Mouse (Mus musculus) macrophage (primary cell): ENCODE results near the gene Pak3. TPM values are rescaled to one million over a fixed set of nuclear protein-coding genes. Genes with fewer than 3 reads are reported as not detected.
"Not testable (repeated sequence)": the region's sequence is repeated elsewhere in the genome, so short reads cannot be mapped to it uniquely, and the experiment has no call there.

ENCODE experiments used
- H3K27ac ChIP-seq: fragments of 350-480 bp; formaldehyde crosslinking; 2 replicates; pipeline ENCODE4 v1.9.0; 2021
- H3K36me3 ChIP-seq: fragments of 350-480 bp; formaldehyde crosslinking; 2 replicates; pipeline ENCODE4 v1.9.0; 2021; ENCODE audit errors: inconsistent target
- H3K4me3 ChIP-seq: fragments of 350-480 bp; formaldehyde crosslinking; 2 replicates; pipeline ENCODE4 v1.9.0; 2021; ENCODE audit errors: inconsistent target
- H3K79me2 ChIP-seq: fragments of 350-480 bp; formaldehyde crosslinking; 2 replicates; pipeline ENCODE4 v1.9.0; 2021; ENCODE audit errors: inconsistent target
- WGBS: methylation state at CpG from one replicate; pipeline ENCODE4 v1.1.7; 2026; ENCODE audit warnings: inconsistent platforms; ENCODE audit not compliant: missing documents; 5-methylcytosine and 5-hydroxymethylcytosine counted together
- polyA plus RNA-seq: library from polyadenylated mRNA; stranded (reverse); fragments of 250-400 nt; gene quantifications from 3 replicates; pipeline ENCODE4 v1.2.4, GENCODE M21; 2018; ENCODE audit warnings: inconsistent platforms
- total RNA-seq, 78 experiments: library from RNA; depleted of rRNA; stranded (reverse); fragments of 250-400 nt; gene quantifications; 1 replicate in 9 of 78; 2 replicates in 24 of 78; 3 replicates in 43 of 78; 4 replicates in 2 of 78; pipeline ENCODE4 v1.2.4; 2018; ENCODE audit warnings: inconsistent platforms in 56 of 78

Gene Pak3
- under 1 TPM in 2 of 26 experiments, not detected in 24; 0.12 to 0.76 TPM for total RNA-seq (2018; cell fraction: chromatin; rRNA removed)
- not detected for total RNA-seq (2018; cell fraction: cytosol; rRNA removed)
- total RNA-seq (2018; cell fraction: nucleus; rRNA removed), result not detected
- not detected in 3 replicates for polyA plus RNA-seq

DNA sequence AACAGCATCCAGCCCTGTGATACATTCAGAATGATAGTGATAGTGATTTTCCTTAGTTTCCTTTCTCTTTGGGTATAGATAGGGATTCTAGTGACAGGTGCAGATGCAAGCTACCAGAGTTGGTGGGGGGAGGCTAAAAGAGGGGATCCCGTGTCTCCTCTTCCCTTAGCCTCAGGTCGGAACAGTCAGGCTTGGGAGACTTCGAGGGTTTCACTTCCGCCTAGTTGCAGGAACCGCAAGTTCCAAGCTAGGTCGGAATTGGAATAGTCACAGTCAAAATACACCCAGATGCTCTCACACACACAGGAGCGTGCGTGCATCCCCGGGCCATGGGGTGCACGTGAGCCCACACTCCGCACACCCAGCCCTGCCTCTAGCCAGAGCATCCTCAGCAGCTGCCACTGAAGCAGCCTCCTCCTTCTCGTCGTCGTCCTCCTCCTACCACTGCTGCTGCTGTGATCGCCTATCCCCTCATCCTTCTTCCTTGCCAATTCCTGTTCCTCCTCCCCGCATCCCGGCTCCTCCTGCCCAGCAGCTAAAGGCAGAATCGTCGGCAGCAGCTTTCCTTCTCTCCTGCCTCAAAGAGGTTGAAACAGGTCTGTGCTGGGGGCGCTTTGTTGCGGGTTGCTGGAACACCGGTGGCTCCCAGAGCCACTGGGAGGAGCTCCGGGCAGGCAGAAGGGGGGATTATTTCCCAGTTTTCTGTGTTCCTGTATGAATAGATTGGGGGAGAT, at the start of gene Pak3:
Pak3 (plus strand) TSS at position 424 of the 734 bp plus-strand sequence.
- 19% methylated on average over 18 of the region's 23 CpGs for WGBS
- no peak within 1 kb of the TSS for H3K27ac ChIP-seq
- H3K4me3 ChIP-seq, result no peak within 1 kb of the TSS
- no peaks in the 10 kb centered on the region for H3K36me3 ChIP-seq
- H3K79me2 ChIP-seq, result no peaks in the 10 kb centered on the region

DNA sequence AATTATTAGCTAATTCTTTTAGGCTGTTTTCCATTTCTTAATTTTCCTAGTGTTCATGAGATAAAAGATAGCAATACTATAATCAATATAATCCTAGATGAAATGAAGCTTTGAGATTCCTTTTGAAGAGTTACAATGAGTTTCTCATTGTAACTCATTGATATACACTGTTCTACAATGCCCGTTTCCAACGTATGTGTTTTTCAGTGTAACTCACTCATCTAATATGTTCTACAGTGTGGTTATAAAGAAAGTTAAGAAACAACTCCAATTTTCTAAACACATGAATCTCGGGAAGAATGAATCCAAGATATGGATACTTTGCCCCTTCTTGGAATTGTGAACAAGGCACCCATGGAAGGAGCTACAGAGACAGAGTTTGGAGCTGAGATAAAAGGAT, 35.5 kb upstream of the Pak3 start:
- Histone ChIP-seq H3K4me3 (no peak overlapping the region), H3K27ac (no peak overlapping the region), H3K36me3 (no peaks in the 10 kb centered on the region), H3K79me2 (no peaks in the 10 kb centered on the region)
- 51% methylated on average over 3 of the region's 3 CpGs for WGBS

DNA sequence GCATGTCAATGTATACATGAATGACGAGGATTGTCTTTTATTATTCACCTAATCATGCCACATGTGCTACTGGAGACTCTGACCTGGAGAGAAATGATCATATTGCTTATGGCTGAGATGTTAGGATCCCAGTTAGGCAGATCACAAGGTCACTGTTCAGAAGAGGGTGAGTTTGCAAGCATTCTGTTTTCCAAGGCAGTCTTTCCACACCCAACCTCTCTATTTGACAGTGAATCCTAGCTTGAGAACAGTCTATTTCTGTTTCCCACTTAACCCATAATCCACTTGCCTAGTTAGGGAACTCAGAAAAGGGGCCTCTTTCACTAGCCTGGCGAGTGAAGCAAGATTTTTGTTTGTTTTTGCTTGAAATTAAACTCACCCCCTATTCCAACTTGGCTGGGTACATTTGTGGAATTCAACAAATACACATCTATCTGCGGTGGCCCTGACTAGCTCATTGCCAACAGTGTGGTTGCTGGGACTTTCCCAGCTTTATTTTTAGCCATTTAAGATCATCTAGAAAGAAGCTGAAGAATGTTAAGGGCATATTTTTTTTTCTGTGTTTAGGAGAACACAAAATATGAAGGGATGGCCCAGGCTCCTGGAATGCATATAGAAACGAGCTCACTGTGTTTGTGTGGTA, 17.2 kb upstream of the Pak3 start:
- Histone ChIP-seq H3K36me3 (no peaks in the 10 kb centered on the region), H3K79me2 (no peaks in the 10 kb centered on the region), H3K4me3 (no peak overlapping the region), H3K27ac (no peak overlapping the region)
- 66% methylated on average over 4 of the region's 4 CpGs for WGBS

DNA sequence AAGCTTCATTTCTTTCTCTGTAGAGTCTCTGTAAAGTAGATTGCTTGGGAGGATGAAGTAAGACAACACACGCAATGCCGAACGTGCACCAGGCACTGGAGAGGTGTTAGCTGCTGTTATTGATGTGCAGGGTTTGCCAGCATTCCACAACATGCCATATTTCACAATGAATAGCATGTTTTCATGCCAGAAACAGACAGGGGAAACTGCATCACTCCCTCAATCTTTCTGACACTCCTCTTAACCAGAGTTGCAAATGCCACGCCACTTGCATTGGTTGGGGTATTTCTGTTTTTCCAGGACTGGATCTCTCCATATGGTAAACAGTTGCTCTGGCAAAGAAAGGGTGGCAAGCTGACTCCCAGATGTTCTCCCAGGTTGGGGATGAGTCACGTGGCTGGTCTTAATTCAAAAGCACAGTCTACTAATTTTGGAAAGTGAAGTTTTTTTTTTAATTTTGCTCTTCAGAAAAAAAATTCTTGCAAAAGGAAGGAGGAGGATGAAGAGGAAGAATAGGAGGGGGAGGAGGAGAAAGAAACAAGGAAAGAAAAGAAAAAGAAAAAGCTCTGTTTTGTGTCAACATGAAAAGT, 16.5 kb upstream of the Pak3 start:
- Histone ChIP-seq H3K27ac (no peak overlapping the region), H3K79me2 (no peaks in the 10 kb centered on the region), H3K4me3 (no peak overlapping the region), H3K36me3 (no peaks in the 10 kb centered on the region)
- WGBS, result 76% methylated on average over 5 of the region's 5 CpGs

DNA sequence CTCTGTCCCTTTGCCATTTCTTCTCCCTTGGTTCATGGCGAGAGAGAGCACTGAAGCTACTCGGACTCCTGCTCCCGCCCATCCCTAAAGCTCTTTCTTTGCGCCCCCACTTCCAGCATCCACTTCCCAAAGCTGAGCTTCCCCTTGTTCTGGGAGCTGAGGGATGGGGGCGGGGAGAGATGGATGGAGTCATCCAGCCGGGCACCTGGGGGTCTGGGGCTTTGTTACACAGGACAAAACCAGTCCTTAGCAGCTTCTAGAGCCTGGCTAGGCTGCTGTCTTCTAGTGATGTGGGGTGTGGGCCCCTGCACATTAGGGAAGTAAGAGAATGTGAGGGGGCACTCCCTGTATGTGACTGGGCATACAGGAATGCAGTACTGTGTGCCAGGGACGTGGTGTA, 526 bp downstream of the Pak3 start:
- no peaks in the 10 kb centered on the region for H3K36me3 ChIP-seq
- no peaks in the 10 kb centered on the region for H3K79me2 ChIP-seq
- no peak overlapping the region for H3K27ac ChIP-seq
- no peak overlapping the region for H3K4me3 ChIP-seq
- 19% methylated on average over 7 of the region's 7 CpGs for WGBS

DNA sequence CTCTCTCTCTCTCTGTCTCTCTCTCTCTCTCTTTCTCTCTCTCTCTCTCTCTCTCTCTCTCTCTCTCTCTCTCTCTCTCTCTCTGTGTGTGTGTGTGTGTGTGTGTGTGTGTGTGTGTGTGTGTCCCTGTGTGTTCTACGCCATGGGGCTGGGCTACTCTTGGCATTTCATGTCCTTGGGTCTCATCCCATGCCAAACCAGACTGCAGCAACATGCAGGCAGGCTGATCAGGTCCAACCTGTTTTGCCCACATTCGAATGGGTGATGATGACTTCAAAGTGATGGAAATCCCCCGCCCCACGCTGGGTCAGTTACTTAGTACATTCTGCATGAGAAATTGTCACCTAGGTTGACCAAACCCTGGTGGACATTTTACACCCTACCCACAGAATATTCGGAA, 1.1 kb downstream of the Pak3 start:
- not testable (repeated sequence) for H3K36me3 ChIP-seq, H3K79me2 ChIP-seq, H3K27ac ChIP-seq, H3K4me3 ChIP-seq
- WGBS, result 79% methylated on average over 4 of the region's 5 CpGs

DNA sequence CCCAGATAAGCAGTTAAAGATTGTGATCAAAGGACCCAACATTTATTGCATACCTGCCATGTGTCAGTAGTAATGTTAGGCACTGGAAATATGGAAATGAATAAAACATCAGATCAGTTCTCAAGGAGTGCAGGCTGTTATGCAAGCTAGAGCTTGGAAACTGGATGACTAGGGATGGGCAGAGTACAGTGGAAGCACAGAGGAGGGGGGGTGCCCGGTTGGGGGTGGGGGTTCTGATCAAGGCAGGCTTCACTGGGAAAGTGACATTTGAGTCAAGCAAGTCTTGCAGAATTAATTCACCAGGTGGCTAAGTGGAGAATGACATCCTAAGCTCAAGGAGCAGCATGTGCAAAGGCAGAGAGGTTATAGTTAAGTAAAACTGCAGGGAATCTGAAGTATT, 1.8 kb downstream of the Pak3 start:
- WGBS, result 55% methylated on average over 1 of the region's 1 CpGs
- H3K4me3 ChIP-seq, result no peak overlapping the region
- H3K79me2 ChIP-seq, result no peaks in the 10 kb centered on the region
- H3K36me3 ChIP-seq, result no peaks in the 10 kb centered on the region
- no peak overlapping the region for H3K27ac ChIP-seq

DNA sequence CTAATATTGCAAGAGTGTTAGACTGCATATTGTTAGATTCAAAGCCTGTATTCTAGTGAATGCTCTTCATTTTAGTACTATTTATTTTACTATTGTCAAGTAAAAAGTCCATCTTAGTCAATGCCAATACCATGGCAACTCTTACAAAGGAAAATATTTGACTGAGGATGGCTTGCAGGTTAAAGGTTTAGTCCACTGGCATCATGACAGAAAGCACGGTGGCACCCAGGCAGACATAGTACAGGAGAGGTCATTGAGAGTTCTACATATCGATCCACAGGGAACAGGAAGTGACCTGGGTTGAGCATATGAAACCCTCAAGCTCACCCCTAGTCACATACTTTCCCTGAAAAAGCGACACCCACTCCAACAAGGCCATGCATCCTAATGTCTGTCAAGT, 13.9 kb downstream of the Pak3 start:
- H3K36me3 ChIP-seq, result no peaks in the 10 kb centered on the region
- no peaks in the 10 kb centered on the region for H3K79me2 ChIP-seq
- H3K27ac ChIP-seq, result no peak overlapping the region
- no peak overlapping the region for H3K4me3 ChIP-seq
- 90% methylated on average over 3 of the region's 3 CpGs for WGBS

DNA sequence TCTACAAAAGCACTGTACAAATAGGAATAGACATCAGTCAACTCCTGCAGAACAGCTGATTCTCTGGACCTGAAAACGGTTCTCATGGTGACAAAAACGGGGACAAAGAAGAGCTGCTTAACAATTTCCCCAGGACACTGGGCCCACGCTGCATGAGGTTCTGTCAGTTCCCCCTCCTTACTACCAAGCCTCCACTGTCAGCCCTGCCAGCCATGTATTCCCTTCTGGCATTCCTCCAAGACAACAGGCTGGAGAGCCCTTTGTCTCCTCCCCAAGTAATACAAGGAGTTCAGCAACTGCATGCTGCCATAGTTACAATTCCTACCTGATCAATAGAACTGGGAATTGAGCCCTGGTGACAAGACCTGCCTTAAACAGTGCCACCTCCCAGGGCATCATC, 15.2 kb downstream of the Pak3 start:
- Histone ChIP-seq H3K36me3 (no peaks in the 10 kb centered on the region), H3K27ac (no peak overlapping the region), H3K4me3 (no peak overlapping the region), H3K79me2 (no peaks in the 10 kb centered on the region)
- 84% methylated on average over 3 of the region's 3 CpGs for WGBS

DNA sequence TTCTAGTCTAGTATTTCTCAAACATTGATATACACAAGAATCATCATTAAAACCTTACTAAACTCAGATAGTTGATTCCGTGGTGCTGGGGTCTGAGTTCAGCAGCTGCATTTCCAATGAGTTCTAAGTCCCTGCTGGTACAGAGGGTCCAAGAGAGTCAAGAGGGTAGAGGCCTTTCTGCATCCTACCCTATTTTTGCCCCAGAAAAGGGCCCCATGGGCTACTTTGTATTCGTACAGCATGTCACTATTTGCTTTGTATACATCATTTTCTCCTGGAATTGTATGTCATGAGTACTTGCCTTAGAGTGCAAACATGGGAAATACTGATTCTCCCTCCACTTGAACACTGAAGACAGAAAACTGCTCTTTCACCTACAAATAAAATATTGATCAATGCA, 24.4 kb downstream of the Pak3 start:
- Histone ChIP-seq H3K36me3 (no peaks in the 10 kb centered on the region), H3K4me3 (no peak overlapping the region), H3K27ac (no peak overlapping the region), H3K79me2 (no peaks in the 10 kb centered on the region)
- WGBS, result 73% methylated on average over 2 of the region's 2 CpGs

DNA sequence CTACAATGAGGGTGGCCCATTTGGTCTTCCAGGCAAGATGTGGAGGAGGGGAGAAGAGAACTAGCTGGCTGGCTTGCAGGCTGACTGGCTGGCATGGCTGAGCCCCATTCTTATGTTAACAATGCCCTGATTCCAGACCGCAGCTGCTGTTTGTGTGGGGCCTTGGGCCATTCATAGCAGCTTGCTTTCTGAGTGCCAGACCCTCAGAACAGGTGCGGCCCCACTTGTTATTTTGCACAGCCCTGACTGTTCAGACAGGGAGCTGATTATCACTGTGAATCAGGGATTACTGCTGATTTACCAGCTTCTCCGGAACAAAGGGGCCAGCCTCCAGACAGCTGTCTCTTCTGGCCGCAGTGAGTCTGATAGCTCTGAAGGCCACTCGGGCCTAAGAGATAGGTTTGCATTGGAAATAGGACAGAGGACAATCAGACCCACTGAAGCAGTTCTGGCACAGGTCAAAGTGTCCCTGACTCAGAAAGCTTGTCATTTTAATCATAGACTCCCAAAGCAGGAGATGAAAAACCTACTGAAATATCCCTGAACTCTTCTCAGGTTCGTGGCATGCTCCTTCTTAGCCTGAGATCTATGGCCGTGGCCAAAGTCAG, 24.9 kb downstream of the Pak3 start:
- H3K36me3 ChIP-seq, result no peaks in the 10 kb centered on the region
- WGBS, result 79% methylated on average over 7 of the region's 7 CpGs
- H3K79me2 ChIP-seq, result no peaks in the 10 kb centered on the region
- H3K4me3 ChIP-seq, result no peak overlapping the region
- no peak overlapping the region for H3K27ac ChIP-seq

DNA sequence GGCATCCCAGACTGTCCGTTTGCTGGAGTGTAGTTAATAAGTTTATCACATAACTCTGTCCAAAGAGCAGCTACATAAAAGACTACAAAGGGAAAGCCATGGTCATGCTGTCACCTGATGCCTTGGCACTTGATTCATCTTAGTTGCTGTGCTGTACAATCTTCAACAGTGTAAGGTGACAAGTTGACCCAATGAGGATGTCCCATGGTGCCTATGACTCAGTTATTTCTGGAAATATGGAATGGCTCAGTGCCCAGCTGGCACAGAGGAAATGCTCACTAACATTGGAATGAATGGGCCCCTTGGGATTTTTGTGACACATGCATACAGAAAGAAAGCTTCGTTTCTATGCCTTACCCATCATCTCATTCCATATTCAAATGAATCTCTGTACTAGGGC, 55.3 kb downstream of the Pak3 start:
- WGBS, result 64% methylated on average over 2 of the region's 2 CpGs
- H3K4me3 ChIP-seq, result no peak overlapping the region

DNA sequence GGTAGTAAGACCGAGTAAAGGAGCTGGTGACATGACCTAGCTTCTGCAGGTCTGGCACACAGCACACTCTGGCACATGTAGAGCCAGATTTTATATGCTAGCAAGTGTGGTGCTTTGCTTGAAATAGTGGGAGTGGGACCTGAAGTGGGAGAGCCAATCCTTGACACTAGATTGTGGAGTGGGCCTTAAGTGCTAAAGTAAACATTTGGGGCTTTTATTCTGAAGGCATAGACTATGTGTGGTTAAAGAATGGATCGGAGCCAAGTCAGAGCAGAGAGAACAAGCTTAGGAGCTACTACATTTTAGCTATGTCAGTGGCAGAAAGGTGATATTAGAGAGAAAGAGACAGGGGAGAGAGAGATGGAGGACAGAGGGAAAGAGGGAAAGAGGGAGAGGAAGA, 61.5 kb downstream of the Pak3 start:
- WGBS, result 54% methylated on average over 2 of the region's 2 CpGs
- H3K4me3 ChIP-seq, result no peak overlapping the region
- no peaks in the 10 kb centered on the region for H3K79me2 ChIP-seq
- no peaks in the 10 kb centered on the region for H3K36me3 ChIP-seq
- H3K27ac ChIP-seq, result no peak overlapping the region

More for the DNA sequence above, 55.3 kb downstream of the Pak3 start:
- no peak overlapping the region for H3K27ac ChIP-seq
- H3K36me3 ChIP-seq, result no peaks in the 10 kb centered on the region
- H3K79me2 ChIP-seq, result no peaks in the 10 kb centered on the region

DNA sequence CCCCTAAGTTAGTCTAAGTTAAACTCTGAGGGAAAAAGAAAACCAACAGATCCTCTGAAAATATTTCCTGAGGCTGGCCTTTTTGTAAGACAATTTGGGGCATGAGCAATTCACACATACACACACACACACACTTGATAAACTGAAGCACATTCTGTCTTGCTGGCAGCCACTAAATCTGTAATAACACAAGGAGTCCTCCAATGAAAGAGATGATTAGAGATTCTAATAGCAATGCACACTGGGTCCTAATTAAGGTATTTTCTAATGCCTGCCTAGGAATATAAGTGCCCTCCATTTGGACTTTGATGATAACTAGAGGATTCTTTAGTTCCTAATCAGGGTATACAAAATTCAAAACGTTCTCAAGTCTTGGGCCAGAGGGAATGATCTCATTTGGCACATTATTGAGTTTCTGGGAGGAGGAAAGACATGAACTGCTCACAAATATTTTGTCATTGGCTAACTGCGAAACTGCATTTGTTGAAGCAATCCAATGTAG, 62.1 kb downstream of the Pak3 start:
- Histone ChIP-seq H3K79me2 (no peaks in the 10 kb centered on the region), H3K27ac (no peak overlapping the region), H3K4me3 (no peak overlapping the region), H3K36me3 (no peaks in the 10 kb centered on the region)
- WGBS, result 73% methylated on average over 2 of the region's 2 CpGs
